Mouse (Mus musculus): ENCODE data around the gene Shox2.

The Shox2 gene

DNA sequence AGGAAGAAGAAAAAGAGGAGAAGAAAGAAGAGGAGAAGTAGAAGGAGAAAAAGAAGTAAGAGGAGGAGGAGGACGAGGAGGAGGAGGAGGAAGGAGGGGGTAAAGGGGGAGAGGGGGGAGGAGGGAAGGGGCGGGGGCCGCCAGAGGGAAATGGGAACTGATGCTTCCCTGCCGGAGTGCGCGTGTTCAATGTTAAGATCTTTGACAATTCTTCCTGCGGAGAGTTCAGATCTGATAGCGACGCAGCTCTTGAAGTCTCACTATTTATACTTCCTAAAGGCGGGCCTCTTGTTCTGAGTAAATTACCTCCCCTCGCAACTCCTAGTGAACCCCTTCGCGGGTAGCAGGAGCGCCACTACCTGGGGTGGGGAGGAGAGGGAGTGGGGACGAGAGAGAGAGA, at the start of gene Shox2:
TSS of gene Shox2 (minus strand) at position 66 of the 400 bp plus-strand sequence.
- no peak for DNase-seq

DNA sequence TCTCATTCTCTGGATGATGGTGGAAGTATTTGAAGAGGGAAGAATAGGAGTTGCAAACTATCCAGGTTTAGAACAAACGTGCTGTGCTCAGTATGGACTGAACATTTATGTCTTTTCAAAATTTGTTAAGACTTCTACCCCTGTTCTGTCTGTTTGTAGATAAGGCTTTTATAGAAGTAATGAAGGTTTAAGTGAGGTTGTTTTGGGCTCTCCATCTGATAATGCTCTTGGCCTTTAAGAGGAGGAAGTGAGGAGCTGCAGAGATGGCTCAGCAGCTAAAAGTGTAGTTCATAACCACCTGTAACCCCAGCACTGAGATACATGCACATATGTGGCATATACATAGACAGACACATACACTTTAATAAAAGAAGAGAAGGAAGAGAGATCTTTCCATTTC, 15.2 kb upstream of the Shox2 start:
- no peak for DNase-seq

DNA sequence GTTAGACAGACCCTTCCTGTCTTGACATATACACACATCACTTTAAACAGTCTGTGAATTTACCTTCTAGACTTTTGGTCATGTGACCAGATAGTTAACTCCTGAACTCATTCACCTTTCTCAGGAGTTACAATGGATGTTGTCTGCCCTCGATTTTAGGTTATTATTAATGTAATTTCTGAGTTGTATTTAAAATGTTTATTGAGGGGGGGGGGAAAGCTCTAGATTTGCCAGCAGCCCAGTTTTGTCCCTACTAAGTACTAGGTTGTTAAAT, 4.7 kb upstream of the Shox2 start:
- DNase-seq = no peak

DNA sequence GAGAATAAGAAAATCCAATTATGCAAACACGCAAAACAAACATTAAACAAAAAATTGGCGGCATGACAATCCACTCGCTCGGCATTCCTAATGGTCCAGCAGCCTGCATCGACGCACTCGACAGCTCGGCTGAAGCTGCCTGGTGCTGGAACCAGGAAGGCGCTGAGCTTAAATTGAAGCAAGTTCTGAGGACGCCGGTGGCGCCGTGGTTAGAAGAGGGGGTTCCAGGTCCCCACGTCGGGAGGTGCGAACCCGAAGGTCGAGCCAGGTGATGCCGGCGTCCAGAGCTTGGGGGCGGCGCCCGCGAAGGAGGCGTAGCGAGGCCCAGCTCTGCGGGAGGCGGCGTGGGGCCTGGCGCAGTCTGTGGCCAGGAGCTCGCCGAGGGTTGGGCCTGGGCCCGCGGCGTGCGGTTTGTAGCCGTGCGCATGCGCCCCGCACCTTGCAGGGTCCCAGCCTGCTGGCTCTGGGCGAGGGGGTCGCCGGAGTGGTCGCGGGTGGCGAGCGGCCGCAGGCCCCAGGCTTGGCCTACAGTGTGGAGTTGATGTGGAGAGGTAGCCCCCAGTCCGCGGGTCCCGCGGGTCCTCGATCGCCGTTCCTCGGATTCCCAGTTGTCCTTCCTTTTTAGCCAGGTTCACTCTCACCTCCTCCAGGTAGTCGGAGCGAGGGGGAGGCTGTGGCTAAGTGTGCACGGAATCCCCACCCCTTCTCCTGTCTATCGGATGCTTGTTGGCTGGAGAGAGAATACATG, 4.1 kb upstream of the Shox2 start:
- peak; percentile 80 to 84 for DNase-seq

DNA sequence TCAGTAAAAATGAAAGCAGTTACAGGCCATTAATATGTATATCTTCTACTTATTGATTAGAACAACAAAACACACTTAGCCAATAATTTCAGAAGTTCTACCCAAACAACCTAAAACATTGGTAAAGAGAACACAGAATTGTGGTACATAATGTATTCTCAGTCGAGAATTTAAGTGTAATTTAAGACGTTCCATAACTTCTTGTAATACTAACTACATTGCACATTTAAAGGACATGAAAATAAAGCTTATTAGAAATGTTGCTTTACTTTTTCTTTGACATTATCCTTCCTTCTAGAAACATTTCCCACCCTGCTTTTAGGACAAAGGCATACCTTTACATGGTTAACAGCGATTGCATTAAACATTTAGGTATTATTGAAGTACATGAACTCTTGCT, 1.9 kb upstream of the Shox2 start:
- DNase-seq = no peak

DNA sequence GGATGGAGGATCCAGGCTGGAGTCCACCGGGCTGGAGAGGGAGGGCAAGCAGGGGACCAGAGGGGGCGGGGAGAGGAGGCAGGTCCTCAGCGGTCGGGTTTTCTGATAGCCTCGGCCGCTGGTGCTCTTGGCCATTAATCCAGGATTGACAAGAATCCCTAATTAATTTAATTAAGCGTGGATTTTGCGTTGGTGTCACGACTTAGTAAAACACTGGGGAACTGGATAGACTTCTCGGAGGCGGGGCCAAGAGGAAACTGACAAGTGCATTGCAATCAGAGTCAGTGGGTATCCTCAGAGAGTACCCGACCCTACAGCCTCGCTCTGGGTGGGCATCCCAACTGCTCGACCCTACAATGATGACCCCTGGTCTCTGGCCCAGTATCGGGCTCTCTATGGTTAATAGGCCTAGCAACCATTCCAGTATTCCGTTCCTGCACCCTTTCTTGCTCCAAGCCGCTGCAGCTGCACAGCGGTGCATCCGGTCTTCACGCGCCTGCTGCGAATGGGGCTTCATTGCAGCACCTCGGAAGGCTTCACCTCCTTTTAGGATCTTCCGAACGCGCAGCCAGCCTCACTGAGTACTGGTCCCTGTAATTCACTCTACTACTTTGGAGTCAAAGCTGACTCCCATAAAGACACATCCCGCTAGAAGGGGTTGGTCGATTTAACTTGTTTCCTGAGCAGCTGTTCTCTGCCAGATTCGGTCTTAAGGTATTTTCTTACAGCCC, 775 bp upstream of the Shox2 start:
- DNase-seq = peak; percentile 40 to 43

DNA sequence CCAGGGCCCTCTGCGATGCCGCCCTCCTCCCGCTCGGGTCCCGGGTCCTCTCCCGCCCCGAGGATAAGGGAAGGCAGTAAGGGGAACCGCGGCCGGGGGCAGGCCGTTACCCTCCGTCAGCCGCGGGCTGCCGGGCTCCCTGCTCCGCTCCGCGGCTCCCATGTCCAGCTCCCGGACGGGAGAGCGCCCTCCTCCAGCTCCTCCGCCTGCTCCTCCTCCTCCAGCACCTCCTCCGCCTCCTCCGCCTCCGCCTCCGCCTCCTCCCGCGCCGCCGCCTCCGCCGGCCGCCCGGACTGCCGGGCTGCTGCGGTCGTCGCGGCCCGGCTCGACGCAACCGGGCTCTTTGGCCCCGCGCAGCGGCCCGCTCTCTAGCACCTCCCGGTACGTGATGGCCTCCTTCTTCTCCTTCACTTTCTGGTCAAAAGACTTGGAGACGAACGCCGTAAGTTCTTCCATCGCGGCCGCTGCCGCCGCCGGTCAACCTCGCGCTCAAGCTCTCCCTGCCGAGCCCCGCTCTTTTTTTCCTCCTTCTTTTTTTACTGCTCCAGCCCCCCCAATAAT, 390 bp downstream of the Shox2 start, which contains the start of gene Rsrc1:
TSS of gene Rsrc1 (plus strand) at position 290 of the 561 bp plus-strand sequence.
- DNase-seq = peak; percentile 49 to 55

DNA sequence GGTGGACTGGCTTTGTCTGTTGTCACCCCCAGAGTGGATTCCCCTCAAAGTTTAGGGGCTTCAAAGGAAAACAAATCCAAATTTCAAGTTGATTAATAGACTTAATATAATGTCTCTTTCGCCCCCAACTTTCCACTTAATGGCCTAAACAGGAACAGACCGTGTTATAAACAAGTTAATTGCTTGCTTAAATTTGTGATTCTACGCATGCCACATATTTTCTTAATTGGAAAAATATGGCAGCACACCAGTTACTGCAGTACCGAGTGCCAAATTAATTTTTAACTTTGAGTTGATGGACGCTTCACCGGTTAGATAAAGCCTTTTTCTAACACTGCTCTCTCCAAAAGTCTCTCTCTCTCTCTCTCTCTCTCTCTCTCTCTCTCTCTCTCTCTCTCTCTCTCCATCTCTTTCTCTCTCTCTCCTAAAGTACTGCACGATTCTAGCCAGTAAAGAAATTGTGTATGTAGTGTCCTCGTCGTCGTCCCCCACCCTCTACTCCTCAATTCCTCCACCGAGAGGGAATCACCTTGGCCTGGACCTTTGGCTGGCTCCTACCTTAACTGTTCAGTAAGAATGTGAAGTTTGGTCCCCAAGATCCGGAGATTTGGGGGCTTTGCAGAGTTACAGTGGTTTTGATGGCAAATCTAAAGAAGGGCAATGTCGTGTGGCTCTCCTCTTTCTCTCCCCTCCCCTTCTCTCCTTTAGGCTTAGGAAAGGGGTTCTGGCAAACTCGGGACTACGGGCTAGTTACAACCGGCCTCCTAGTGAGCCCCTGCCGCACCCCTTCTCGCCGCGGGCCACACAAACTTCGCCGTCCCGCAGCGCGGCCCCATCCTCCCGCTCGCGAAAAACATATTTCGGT, 1.2 kb downstream of the Shox2 start:
- DNase-seq = no peak

DNA sequence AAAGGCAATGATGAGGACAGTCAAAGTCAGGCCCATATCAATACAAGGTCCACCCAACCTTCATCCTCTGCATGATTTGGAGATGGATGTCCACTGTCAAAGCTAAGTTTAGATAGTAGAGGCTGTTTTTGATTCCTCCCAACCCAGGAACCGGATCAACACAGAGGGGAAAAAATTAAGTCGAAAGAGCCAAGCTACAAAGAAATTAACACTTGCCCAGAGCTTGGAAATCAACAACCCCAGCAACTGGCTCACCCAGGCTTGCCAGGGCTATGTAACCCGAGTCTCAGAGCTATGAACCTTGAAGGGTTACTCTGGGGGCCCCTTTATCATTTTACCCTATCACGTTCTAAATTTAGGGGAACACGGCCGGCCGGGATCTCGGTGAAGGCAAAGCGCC, 2.1 kb downstream of the Shox2 start:
- no peak for DNase-seq

DNA sequence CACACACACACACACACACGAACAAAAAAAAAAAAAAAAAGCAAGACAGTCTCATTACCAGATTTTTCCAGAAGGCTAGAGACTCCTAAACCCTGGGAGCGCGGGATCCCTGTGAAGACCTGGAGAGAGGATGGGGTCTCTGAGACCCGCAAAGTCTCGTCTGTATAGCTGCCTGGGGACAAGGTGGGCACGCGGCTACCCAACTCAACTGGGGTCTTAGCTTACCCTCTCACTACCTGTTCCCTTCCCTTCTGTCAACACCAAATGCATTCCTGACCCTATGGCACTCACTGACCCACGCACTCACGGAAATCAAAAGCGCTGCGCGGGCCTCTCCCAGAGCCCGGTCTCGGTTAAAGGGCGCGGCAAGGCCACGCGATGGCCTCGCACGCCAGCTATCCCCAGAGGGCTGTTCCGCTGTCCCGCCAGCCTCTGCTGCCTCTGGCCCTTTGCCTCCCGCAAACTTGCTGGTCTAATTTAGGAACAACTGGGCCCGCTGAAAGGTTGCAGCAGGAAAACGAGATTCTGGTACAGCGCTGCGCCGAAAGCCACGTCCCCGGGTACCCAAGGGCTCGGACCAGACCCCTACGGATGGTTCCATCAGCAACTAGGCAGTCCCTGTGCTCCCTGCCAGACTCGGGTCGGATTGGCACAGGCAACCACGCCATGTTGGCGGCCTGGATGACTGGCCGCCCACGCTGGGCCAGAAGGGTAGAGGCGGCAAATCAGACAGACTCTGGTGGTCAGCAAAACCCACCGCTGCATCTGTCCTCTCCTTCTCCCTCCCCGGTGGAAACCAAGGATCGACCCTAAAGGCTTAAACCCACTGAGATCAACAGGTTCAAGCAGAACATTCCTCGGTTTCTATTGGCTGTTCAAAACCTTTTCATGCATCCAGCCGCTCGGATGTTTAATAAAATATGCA, 2.9 kb downstream of the Shox2 start:
- DNase-seq = peak in 1 of 2 experiments; percentile 21

DNA sequence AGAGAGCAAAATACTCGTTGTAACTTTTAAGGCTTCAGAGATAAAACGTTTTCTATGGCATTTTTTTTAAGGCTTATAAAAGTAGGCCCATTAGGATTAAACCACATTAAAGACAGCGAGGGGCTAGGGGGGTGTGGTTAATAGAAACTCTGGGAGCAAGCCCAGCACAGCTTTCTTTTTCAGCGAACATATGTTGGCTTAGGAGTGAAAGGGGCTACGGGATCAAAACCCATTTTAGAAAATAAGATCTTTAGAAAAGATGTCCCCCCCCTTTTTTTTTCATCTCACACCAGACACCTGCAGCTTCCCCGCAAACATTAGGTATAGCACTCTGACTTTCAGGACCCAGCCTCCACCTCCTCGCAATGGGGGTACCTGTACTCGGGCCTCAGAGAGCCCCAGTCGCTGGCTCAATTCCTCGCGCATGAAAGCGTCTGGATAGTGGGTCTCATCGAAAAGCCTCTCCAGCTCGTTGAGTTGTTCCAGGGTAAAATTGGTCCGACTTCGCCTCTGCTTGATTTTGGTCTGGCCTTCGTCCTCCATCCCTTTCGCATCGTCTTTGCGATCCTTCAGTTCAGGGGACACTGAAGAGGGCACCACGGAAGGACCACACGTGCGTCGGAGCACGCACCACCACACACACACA, 3.6 kb downstream of the Shox2 start:
- DNase-seq = no peak

DNA sequence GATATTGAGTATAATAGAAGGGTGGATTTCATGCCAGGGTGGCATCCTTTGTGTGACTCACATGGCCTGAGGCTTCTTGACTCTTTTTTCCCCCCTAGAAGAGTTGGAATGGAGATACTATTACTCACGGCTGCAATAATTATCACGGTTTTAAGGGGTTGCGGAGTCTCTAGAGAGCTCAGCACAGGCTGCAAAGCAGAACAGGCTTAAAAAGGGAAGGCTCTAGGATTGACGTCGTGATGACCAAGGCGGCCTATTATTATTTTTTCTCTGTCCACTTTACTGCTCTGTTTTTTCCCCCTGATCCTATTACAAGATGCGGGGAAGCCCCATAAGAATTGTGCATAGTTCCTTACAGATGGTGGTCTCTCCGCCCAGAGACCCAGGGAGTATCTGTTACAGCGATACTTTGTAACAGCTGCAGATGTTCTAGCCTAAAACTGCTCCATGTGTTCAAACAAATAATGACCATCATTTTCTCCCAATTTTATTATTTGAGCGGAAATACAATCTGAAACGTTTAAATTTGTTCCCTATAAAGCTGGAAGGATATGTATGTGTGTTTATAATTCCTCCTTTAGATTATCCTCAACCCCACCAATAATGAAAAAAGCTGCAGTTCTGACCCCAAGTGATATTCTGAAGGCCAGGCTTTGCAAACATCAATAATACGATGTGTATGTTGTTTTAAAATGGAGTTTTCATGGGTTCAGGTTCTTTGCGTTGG, 4.5 kb downstream of the Shox2 start:
- DNase-seq = no peak

DNA sequence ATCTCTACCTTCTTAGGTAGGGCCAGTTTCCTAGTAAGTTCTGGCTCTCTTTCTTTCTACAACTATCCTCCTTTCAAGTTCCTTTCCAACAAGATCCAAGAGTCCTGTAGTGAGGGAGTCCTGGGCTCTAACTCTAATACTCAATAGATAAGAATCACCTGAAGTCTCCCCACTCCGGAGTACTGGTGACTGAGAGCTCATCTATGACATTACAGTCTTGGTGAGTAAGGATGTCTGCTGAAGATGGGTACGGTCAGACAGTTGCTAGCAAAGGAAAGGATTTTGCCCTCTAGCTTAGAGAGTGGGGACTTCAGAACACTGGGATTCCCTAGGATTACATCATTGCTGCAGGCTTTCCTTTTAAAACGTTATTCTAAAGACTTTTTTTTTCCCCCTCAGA, 7.1 kb downstream of the Shox2 start:
- no peak for DNase-seq

DNA sequence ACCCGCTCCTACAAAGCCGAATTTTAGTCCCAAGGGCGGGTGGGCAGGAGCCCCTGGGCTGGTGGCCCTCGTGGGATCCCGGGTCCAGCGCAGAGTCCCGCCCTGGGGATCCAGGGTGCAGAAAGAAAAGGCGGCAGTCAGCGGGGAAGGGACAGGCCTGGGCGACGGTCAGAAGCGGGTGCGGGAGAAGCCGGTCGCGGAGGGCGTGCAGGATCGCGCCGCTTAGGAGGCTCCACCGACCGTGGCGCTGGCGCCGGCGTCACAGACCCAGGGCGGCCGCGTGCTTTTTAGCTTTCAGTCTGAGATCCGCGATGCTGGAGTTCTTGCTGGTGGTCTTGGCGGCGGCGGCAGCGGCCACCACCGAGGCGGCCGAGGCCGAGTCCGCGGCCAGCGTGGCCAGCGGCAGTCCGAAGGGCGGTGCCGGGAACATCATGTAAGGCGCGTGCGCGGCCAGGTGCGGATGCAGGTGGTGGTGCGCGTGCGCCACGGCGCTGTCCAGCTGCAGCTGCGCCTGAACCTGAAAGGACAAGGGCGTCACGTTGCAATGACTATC, 8.1 kb downstream of the Shox2 start:
- DNase-seq = peak; percentile 70 to 72

DNA sequence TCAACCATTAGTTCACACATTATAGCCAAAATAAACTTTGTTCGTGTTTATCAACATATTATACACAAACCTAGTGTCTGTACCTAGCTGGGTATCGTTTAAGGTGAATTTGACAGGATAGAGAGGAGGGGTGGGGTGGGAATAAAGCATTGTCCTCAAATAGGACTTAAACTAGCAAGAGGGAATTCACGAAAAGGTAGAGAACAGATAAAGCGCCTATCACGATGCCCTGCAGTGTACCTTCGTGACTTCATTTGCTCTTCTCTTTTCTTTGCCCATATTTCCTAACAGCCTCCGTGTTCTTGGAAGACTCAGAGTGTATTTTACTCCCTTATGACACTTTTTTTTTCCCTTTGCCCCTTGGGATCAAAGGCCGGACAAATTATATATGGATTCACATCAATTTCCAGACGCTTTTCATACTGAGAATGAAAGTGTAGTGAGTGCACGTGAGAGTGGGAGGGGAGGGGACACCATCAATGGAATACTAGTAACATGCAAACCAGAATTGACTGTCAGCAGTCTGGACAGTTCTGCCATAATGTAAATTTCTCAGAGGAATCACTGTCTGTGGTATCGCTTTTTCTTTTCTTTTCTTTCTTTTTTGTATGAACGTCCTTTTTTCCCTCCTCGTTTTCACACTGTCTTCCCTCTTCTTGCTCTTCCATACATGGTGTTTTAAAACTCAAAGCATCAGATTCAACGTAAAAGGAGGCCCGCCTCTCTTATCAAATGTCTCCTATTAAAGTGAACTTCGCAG, 9.2 kb downstream of the Shox2 start:
- DNase-seq = no peak

DNA sequence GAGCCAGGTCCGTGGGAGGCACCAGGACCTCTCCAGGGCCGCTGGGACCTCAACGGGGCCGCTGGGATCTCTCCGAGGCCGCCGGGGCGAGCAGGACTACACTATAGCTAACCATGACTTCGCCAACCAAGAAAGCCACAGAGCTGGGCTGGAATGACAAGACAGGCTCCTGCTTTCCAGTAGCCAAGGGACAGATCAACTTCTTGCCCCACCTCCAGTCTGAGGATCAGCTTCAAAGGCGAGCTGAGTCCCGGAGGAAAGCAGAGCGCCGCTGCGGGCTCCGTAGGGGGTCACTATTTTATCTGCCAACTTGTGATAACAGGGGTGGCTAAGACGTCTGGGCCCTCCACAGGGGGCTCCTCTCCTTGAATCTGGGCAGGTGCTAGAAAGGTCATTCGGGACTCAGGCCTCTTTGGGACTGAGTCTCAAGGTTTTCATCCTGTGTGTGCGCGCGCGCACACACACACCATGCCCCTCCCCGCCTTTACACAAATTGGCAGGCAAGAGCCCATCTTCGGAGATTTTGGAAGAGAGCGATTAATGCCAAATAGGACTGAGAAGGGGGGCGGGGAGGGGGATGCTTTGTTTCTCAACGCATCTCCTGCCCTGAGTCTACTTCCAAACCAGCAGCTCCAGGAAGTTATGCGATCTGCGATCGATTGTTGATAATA, 10.8 kb downstream of the Shox2 start:
- DNase-seq = peak in 1 of 2 experiments; percentile 19

DNA sequence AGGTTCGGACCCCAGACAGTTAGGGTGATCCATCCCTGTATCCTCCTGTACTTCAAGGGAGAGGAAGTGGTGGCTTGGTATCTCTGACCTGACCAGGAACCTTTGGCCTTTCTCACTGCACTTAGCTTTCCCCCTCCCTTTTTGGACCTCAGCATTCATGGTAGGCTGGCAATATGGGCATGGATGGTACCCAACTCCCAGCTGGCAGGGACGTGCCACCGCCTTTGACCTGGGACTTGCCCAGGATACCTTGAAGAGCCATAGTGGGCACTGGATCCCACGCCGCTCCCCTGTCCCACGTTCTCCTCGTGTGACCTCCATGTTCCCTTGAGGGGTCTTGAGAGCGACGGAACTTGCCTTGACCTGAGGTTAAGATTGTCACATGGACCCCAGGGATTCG, 11.3 kb downstream of the Shox2 start:
- DNase-seq = no peak

DNA sequence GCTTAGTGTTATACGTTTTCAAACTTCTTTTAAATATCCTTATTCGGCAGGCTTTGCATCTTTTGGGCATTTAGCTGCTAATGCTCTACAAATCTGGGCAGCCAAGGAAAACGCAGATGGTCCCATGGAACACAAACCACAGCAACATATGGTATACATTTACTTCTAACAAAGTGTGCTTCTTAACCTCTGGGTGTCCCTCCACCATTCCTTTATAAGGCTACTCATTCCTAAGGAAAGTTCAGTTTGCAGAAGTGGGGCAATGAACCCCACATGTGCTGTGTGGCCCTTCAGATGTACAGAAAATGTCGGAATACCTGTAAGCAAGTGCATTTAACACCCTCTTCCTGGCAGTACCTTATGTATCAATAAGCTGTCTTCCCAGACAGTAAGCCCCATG, 14.1 kb downstream of the Shox2 start:
- no peak for DNase-seq

DNA sequence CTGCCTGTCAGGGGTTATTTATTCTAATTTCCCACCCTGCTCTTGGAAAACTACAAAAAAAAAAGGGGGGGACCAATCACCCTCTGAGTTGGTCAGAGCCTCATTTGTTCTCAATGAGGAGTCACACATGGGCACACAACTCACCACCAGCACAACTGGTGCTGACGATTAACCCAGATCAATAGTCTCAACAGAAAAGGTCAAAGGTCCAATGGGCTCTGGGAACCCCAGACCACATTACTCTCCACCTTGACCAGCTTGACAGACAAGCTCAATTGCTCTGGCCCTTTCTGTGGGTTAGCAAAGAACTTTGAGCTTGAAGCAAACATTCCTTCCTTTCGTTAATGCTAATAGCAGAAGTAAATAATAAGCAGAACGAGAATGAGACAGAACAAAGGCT, 16.7 kb downstream of the Shox2 start:
- no peak for DNase-seq
